Mouse (Mus musculus) midbrain, embryonic 14.5 days (tissue): ENCODE measurements around the gene Krt8. TPM values are rescaled to one million over a fixed set of nuclear protein-coding genes. Genes with fewer than 3 reads are reported as not detected.

Experiments
- ATAC-seq: fragments of 200-750 bp; cut with Nextera tagmentation; 2 replicates; pipeline ENCODE4 v1.8.0; 2017; ENCODE audit warnings: moderate number of reproducible peaks, moderate library complexity; ENCODE audit not compliant: low FRiP score, low TSS enrichment
- DNase-seq: peaks from one replicate; pipeline ENCODE4 v3.0.0-alpha.2; 2015
- H3K27ac ChIP-seq: fragments of 300-500 bp; sonication (generic); replicated peaks from 2 replicates; pipeline ENCODE4 v1.5.1; 2014; ENCODE audit warnings: mild to moderate bottlenecking, low read depth, low read length, moderate library complexity
- H3K27me3 ChIP-seq: fragments of 300-500 bp; sonication (generic); 2 replicates; pipeline ENCODE4 v1.6.1; 2014; ENCODE audit warnings: low read length, control low read depth, mixed read lengths; ENCODE audit not compliant: control insufficient read depth, insufficient read depth
- H3K36me3 ChIP-seq: fragments of 300-500 bp; sonication (generic); 2 replicates; pipeline ENCODE4 v1.6.1; 2014; ENCODE audit warnings: low read length, control low read depth; ENCODE audit not compliant: control insufficient read depth, insufficient read depth
- H3K4me1 ChIP-seq: fragments of 300-500 bp; sonication (generic); 2 replicates; pipeline ENCODE4 v1.6.1; 2014; ENCODE audit warnings: mild to moderate bottlenecking, antibody characterized with exemption, low read length, control low read depth; ENCODE audit not compliant: control insufficient read depth, insufficient read depth
- H3K4me2 ChIP-seq: fragments of 300-500 bp; sonication (generic); 2 replicates; pipeline ENCODE4 v1.6.1; 2014; ENCODE audit warnings: mild to moderate bottlenecking, low read length, moderate library complexity
- H3K4me3 ChIP-seq: fragments of 300-500 bp; sonication (generic); replicated peaks from 2 replicates; pipeline ENCODE4 v1.5.1; 2014; ENCODE audit warnings: low read depth, low read length
- H3K9ac ChIP-seq: fragments of 300-500 bp; sonication (generic); replicated peaks from 2 replicates; pipeline ENCODE4 v1.6.1; 2014; ENCODE audit warnings: mild to moderate bottlenecking, low read length, moderate library complexity
- H3K9me3 ChIP-seq: fragments of 300-500 bp; sonication (generic); 2 replicates; pipeline ENCODE4 v1.6.1; 2016; ENCODE audit warnings: low read length, control low read depth, mixed read lengths; ENCODE audit not compliant: control insufficient read depth
- WGBS: fragments of 180-500 bp; shearing (Covaris S2); extraction: QIAGEN DNeasy Blood & Tissue Kit; methylation state at CpG from one replicate; pipeline ENCODE4 v1.1.7; 2014; 5-methylcytosine and 5-hydroxymethylcytosine counted together
- polyA plus RNA-seq: library from polyadenylated mRNA; unstranded; fragments of >200 nt; fragmentation: Nextera tagmentation; extraction: Ambion mirVana; gene quantifications from 2 replicates; pipeline ENCODE4 v1.2.1, GENCODE M21; 2014

Krt8 gene
- polyA plus RNA-seq, 1 experiment from 2014 or later = 0.59 TPM

- Histone ChIP-seq H3K27me3 (no peaks in the 10 kb centered on the region; the same call in 1 of the 2 replicates), H3K36me3 (no peaks in the 10 kb centered on the region), H3K27ac (no peak overlapping the region), H3K4me2 (no peak overlapping the region), H3K9me3 (no peaks in the 10 kb centered on the region), H3K4me3 (no peak overlapping the region), H3K9ac (no peak overlapping the region), H3K4me1 (no peaks in the 10 kb centered on the region)
- ATAC-seq = no peak
- no peak for DNase-seq
- 60% methylated on average over 8 of the region's 8 CpGs for WGBS
Observed at GRCm38 (mm10) chr15:101988714-101989113, 15.6 kb downstream of the Krt8 start.

GRCm38 (mm10) chr15:101988119-101988518, 16.2 kb downstream of the Krt8 start:
- 0% methylated on average over 10 of the region's 10 CpGs for WGBS
- H3K4me2 ChIP-seq = no peak overlapping the region

GRCm38 (mm10) chr15:101984746-101985145, 19.5 kb downstream of the Krt8 start:
- no peak overlapping the region for H3K9ac ChIP-seq
- H3K36me3 ChIP-seq = no peaks in the 10 kb centered on the region
- no peaks in the 10 kb centered on the region; the same call in 1 of the 2 replicates for H3K27me3 ChIP-seq
- no peaks in the 10 kb centered on the region for H3K4me1 ChIP-seq
- no peaks in the 10 kb centered on the region for H3K9me3 ChIP-seq
- no peak for ATAC-seq
- no peak overlapping the region for H3K27ac ChIP-seq
- DNase-seq = no peak
- 21% methylated on average over 6 of the region's 6 CpGs for WGBS
- no peak overlapping the region for H3K4me3 ChIP-seq
- peak overlapping the region; percentile 57; the same call in 1 of the 2 replicates for H3K4me2 ChIP-seq

More at GRCm38 (mm10) chr15:101988119-101988518, 16.2 kb downstream of the Krt8 start:
- no peak overlapping the region for H3K4me3 ChIP-seq
- no peak overlapping the region for H3K27ac ChIP-seq
- no peaks in the 10 kb centered on the region for H3K36me3 ChIP-seq
- no peaks in the 10 kb centered on the region; the same call in 1 of the 2 replicates for H3K27me3 ChIP-seq
- peak; percentile 57; the same call in 1 of the 2 replicates for ATAC-seq
- H3K9me3 ChIP-seq = no peaks in the 10 kb centered on the region
- peak; percentile 94 for DNase-seq
- no peaks in the 10 kb centered on the region for H3K4me1 ChIP-seq
- H3K9ac ChIP-seq = no peak overlapping the region

DNA sequence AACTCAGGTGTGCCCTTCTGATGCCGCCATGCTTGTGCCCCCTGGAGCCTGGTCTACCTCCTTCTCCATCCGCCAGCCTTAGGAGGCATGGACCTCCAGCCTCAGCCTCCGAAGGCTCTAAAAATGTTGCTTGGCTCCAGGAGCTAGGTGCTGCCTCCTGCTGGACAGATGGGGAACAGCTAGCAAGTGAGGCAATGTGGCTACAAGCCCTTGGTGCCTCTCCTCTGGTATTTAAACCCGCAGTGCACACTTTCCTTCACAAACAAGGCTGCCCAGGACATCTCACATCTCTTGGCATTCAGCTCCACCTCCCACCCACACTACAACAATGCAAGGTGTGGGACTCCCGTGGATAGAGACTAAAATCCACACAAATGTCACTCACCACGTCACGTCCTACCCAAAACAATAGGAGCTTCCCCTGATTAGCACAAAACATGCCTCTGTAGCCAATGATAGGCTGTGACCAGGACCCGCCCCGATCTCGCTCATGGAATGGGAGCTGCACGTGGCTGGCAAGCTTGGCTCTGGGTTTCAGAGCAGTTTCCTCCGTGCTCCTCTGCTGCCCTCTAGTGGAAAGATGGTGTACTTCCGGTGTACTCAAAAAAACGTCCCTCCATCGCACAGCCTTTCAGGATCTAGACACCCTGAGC, 20.2 kb downstream of the Krt8 start:
- Histone ChIP-seq H3K4me3 (peak overlapping the region; percentile 19), H3K27ac (peak overlapping the region; percentile 84), H3K9me3 (no peaks in the 10 kb centered on the region), H3K36me3 (no peaks in the 10 kb centered on the region), H3K9ac (peak overlapping the region; percentile 29; the same call in 1 of the 2 replicates), H3K4me2 (peak overlapping the region; percentile 57), H3K27me3 (no peaks in the 10 kb centered on the region), H3K4me1 (no peaks in the 10 kb centered on the region)
- DNase-seq = peak; percentile 97
- peak; percentile 93 for ATAC-seq
- WGBS = 3% methylated on average over 15 of the region's 15 CpGs

DNA sequence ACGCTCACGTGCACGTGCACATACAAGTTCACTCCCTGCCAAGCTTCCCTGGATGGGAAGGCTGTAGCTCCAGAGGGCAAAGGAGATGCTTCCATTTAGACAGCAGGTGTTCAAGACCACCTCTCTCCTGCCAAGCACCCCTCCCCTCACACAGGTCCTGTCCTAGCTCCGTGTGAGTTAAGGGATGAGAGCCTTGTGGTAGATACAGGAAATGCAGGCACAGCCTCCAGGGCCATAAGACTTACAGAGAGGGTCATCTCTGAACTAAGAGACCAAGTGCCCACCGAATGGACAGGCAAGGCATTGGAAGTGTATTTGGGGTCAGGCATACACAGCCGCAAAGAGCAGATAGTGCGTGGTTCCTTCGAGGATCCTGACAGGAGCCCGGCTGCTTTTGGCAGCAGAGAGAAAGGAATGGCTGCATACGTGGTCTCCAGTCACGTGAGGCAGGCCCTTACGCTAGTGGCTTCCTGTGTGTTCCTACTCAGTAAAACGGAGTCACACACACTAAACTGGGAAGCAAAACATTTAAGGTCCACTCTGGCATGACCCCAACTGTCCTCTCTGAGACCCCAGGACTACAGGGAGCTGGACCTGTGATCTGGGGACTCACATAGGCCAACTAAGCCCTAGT, 20.9 kb downstream of the Krt8 start:
- no peaks in the 10 kb centered on the region for H3K9me3 ChIP-seq
- H3K36me3 ChIP-seq = no peaks in the 10 kb centered on the region
- H3K9ac ChIP-seq = peak overlapping the region; percentile 29; the same call in 1 of the 2 replicates
- H3K27me3 ChIP-seq = no peaks in the 10 kb centered on the region
- no peaks in the 10 kb centered on the region for H3K4me1 ChIP-seq
- ATAC-seq (no peak), DNase-seq (no peak)
- H3K4me2 ChIP-seq = peak overlapping the region; percentile 57
- peak overlapping the region; percentile 84 for H3K27ac ChIP-seq
- H3K4me3 ChIP-seq = no peak overlapping the region
- 82% methylated on average over 13 of the region's 13 CpGs for WGBS

GRCm38 (mm10) chr15:101980849-101981248, 23.4 kb downstream of the Krt8 start:
- Histone ChIP-seq H3K4me2 (no peak overlapping the region), H3K27ac (no peak overlapping the region), H3K4me3 (no peak overlapping the region), H3K4me1 (peaks cover 9% of the 10 kb centered on the region; the same call in 1 of the 2 replicates), H3K9me3 (no peaks in the 10 kb centered on the region), H3K27me3 (no peaks in the 10 kb centered on the region), H3K9ac (no peak overlapping the region), H3K36me3 (no peaks in the 10 kb centered on the region)
- DNase-seq (no peak), ATAC-seq (no peak)
- WGBS = 75% methylated on average over 6 of the region's 6 CpGs

GRCm38 (mm10) chr15:101977043-101977726, 27.1 kb downstream of the Krt8 start:
- WGBS = 3% methylated on average over 39 of the region's 39 CpGs
- peak overlapping the region; percentile 53 for H3K9ac ChIP-seq
- H3K4me1 ChIP-seq = peaks cover 9% of the 10 kb centered on the region; the same call in 1 of the 2 replicates
- peak overlapping the region; percentile 71 for H3K4me2 ChIP-seq
- no peak overlapping the region for H3K27ac ChIP-seq
- DNase-seq (peak; percentile 84), ATAC-seq (peak; percentile 82)
- no peaks in the 10 kb centered on the region for H3K27me3 ChIP-seq
- no peaks in the 10 kb centered on the region for H3K9me3 ChIP-seq
- H3K4me3 ChIP-seq = peak overlapping the region; percentile 35
- H3K36me3 ChIP-seq = no peaks in the 10 kb centered on the region

GRCm38 (mm10) chr15:101976641-101977040, 27.6 kb downstream of the Krt8 start:
- H3K9ac ChIP-seq = peak overlapping the region; percentile 53
- H3K4me2 ChIP-seq = peak overlapping the region; percentile 71

More at GRCm38 (mm10) chr15:101976641-101977040, 27.6 kb downstream of the Krt8 start:
- ATAC-seq = no peak
- no peak for DNase-seq
- H3K36me3 ChIP-seq = no peaks in the 10 kb centered on the region
- peaks cover 9% of the 10 kb centered on the region; the same call in 1 of the 2 replicates for H3K4me1 ChIP-seq
- no peaks in the 10 kb centered on the region for H3K9me3 ChIP-seq
- H3K27ac ChIP-seq = no peak overlapping the region
- 55% methylated on average over 3 of the region's 3 CpGs for WGBS
- no peaks in the 10 kb centered on the region for H3K27me3 ChIP-seq
- peak overlapping the region; percentile 35; the same call in 1 of the 2 replicates for H3K4me3 ChIP-seq
